11 mouse cellular contexts compared by ENCODE assay signal in genomic region chr4:114897853-114898252, GRCm38 (mm10). TPM values are rescaled to one million over a fixed set of nuclear protein-coding genes. Genes with fewer than 3 reads are reported as not detected.
DNase-seq lines count a peak whose midpoint lies in the region; ATAC-seq and TF ChIP-seq lines count a peak whose summit lies in the region.
"Had no signal": no experiment of that assay in that cellular context is flagged by ENCODE, and none has a peak within 500 bp of the region (broad histone marks: within the 10 kb centered on the region; RNA-seq: fewer than 3 reads in every experiment).

No protein-coding gene starts in this region.

- no peak overlapping the region for H3K27ac ChIP-seq in kidney, postnatal 0 days
- H3K27ac ChIP-seq in kidney, embryonic 16.5 days (ENCODE audit: low read length): no peak overlapping the region

- H3K4me2 ChIP-seq in kidney, postnatal 0 days (ENCODE audit: low read length): no peak overlapping the region
- H3K4me2 ChIP-seq in kidney, embryonic 16.5 days (replicated peaks; ENCODE audit: low read depth, low read length): no peak overlapping the region

- no peak overlapping the region for H3K9ac ChIP-seq in kidney, postnatal 0 days (ENCODE audit: low read depth, low read length)
- no peak overlapping the region for H3K9ac ChIP-seq in kidney, embryonic 16.5 days (replicated peaks; ENCODE audit: low read length)

- no peak overlapping the region for H3K4me3 ChIP-seq in kidney, postnatal 0 days (replicated peaks; ENCODE audit: low read depth, low read length)
- H3K4me3 ChIP-seq in kidney, embryonic 16.5 days (ENCODE audit: low read length): no peak overlapping the region
- no peak overlapping the region for H3K4me3 ChIP-seq in lung, adult 2 months (replicated peaks; ENCODE audit: extremely low read depth, low read depth, low read length)

- DNase-seq in kidney, postnatal 0 days (ENCODE audit: low spot score): no peak
- peak; percentile 45 for DNase-seq in CD4-positive, CD25-positive, alpha-beta regulatory T cell, adult 2 months (ENCODE audit: low read depth, low spot score)
- peak; percentile 74 for DNase-seq in adrenal gland, postnatal 10 days
- peak; percentile 43 for DNase-seq in lung, adult 2 months
- no peak for DNase-seq in frontal cortex, adult 2 months (ENCODE audit: extremely low spot score in 1 of 2, low spot score in 1 of 2)
- DNase-seq in cerebellum, adult 9-10 months: no peak
- no peak for DNase-seq in gastrocnemius, adult 18-20 months (ENCODE audit: low spot score)

- no peaks in the 10 kb centered on the region for H3K36me3 ChIP-seq in kidney, postnatal 0 days (ENCODE audit: insufficient read depth, low read length)
- H3K36me3 ChIP-seq in kidney, embryonic 16.5 days (ENCODE audit: insufficient read depth, low read length): no peaks in the 10 kb centered on the region

- WGBS in kidney, postnatal 0 days: 16% methylated on average over 4 of the region's 4 CpGs
- 10% methylated on average over 4 of the region's 4 CpGs for WGBS in kidney, embryonic 16.5 days
- WGBS in lung, adult 2 months: 13% methylated on average over 4 of the region's 4 CpGs

- H3K9me3 ChIP-seq in kidney, postnatal 0 days (replicated peaks; ENCODE audit: low read length): no peaks in the 10 kb centered on the region
- no peaks in the 10 kb centered on the region for H3K9me3 ChIP-seq in kidney, embryonic 16.5 days (ENCODE audit: low read length)

- TF ChIP-seq CTCF in kidney, postnatal 0 days (IDR thresholded peaks at IDR 0.05; ENCODE audit: low read depth): peak; percentile 60
- TF ChIP-seq CTCF in lung, adult 2 months (IDR thresholded peaks at IDR 0.05; ENCODE audit: insufficient read depth, low read length): peak; percentile 37; the same call in 1 of the 2 replicates

- peak; percentile 57; the same call in 1 of the 2 replicates for ATAC-seq in kidney, postnatal 0 days (replicated peaks; ENCODE audit: low FRiP score, low read depth)
- ATAC-seq in kidney, embryonic 16.5 days (ENCODE audit: low FRiP score, low TSS enrichment): no peak

- TF ChIP-seq POLR2A in lung, adult 2 months (IDR thresholded peaks at IDR 0.05; ENCODE audit: borderline replicate concordance, extremely low read depth, low read depth, low read length): no peak

- peaks cover 19% of the 10 kb centered on the region for H3K27me3 ChIP-seq in kidney, postnatal 0 days (ENCODE audit: insufficient read depth, low read length)
- H3K27me3 ChIP-seq in kidney, embryonic 16.5 days (ENCODE audit: insufficient read depth, low read length): peaks cover 36% of the 10 kb centered on the region

- no peaks in the 10 kb centered on the region for H3K4me1 ChIP-seq in kidney, postnatal 0 days (replicated peaks; ENCODE audit: insufficient read depth, low read length)
- 0 out of 2 replicates have a peak, but pooled peaks cover 10% of the 10 kb centered on the region for H3K4me1 ChIP-seq in kidney, embryonic 16.5 days (ENCODE audit: insufficient read depth, low read length)
- H3K4me1 ChIP-seq in lung, adult 2 months (ENCODE audit: control insufficient read depth, insufficient read depth, low read length): no peaks in the 10 kb centered on the region

RNA-seq across cellular contexts. Expression of gene Foxd2, which starts 10.8 kb away (rescaled TPM):
- 3.9 and 6.3 TPM in 2 replicates for polyA plus RNA-seq in kidney, postnatal 0 days (2015; fragmentation: Nextera tagmentation; extraction: Ambion mirVana)
- polyA plus RNA-seq in kidney, embryonic 16.5 days (2015; fragmentation: Nextera tagmentation; extraction: Ambion mirVana): 1.8 and 2.5 TPM in 2 replicates
- 1 to 10 TPM; 1.5 to 1.6 TPM for total RNA-seq in adrenal gland, postnatal 10 days (2021)
- polyA plus RNA-seq in lung, adult 2 months (2012; rRNA removed): 0.53 and 0.77 TPM in 2 replicates
- 0.25 and 0.32 TPM in 2 replicates for polyA plus RNA-seq in frontal cortex, adult 2 months (2012; rRNA removed)
- total RNA-seq in gastrocnemius, adult 18-20 months (2021): under 1 TPM in 1 of 2 experiments, not detected in 1; 0.24 TPM
- polyA plus RNA-seq: heart, embryonic 14.5 days; stomach, embryonic 14.5 days had no signal

RNA-seq across cellular contexts. Expression of gene Foxe3, which starts 28.0 kb away (rescaled TPM):
- polyA plus RNA-seq in kidney, postnatal 0 days (2015; fragmentation: Nextera tagmentation; extraction: Ambion mirVana): not detected in 2 replicates
- polyA plus RNA-seq in kidney, embryonic 16.5 days (2015; fragmentation: Nextera tagmentation; extraction: Ambion mirVana): not detected in 2 replicates
- not detected for total RNA-seq in adrenal gland, postnatal 10 days (2021)
- not detected in 2 replicates for polyA plus RNA-seq in lung, adult 2 months (2012; rRNA removed)
- 0.18 and 0.29 TPM in 2 replicates for polyA plus RNA-seq in frontal cortex, adult 2 months (2012; rRNA removed)
- total RNA-seq in gastrocnemius, adult 18-20 months (2021): not detected
- total RNA-seq: megakaryocyte, adult 5-6 weeks had no signal
- polyA plus RNA-seq: heart, embryonic 14.5 days; stomach, embryonic 14.5 days had no signal

Comparison
In these comparisons a context has a peak if more than half of its experiments do, and no peak if none do; other contexts are left out.
1. DNase-seq: peak in CD4-positive, CD25-positive, alpha-beta regulatory T cell, adult 2 months (single experiment), adrenal gland, postnatal 10 days (single experiment) and lung, adult 2 months (single experiment); none in kidney, postnatal 0 days (single experiment), frontal cortex, adult 2 months (0 of 2), cerebellum, adult 9-10 months (single experiment) and gastrocnemius, adult 18-20 months (single experiment).